Mouse (Mus musculus) heart, embryonic 16.5 days (tissue): ENCODE measurements at regions not wholly inside any gene's neighbourhood (a gene's known extent, or its start where the extent isn't known, plus 50 kb on each side); places are given as distances from the start of the nearest gene placed in this dataset.

Source experiments
- ATAC-seq: fragments of 200-750 bp; cut with Nextera tagmentation; replicated peaks from 2 replicates; pipeline ENCODE4 v1.8.0; 2017; ENCODE audit warnings: moderate number of reproducible peaks; ENCODE audit not compliant: insufficient read depth, low FRiP score; ENCODE audit errors: extremely low read depth
- H3K27ac ChIP-seq: fragments of 300-500 bp; sonication (generic); 2 replicates; pipeline ENCODE4 v1.5.1; 2014; ENCODE audit warnings: mild to moderate bottlenecking, low read length, control low read depth, moderate library complexity
- H3K27me3 ChIP-seq: fragments of 300-500 bp; sonication (generic); 2 replicates; pipeline ENCODE4 v1.6.1; 2014; ENCODE audit warnings: low read length, mixed read lengths; ENCODE audit not compliant: control insufficient read depth, insufficient read depth
- H3K36me3 ChIP-seq: fragments of 300-500 bp; sonication (generic); 2 replicates; pipeline ENCODE4 v1.6.1; 2014; ENCODE audit not compliant: control insufficient read depth, insufficient read depth
- H3K4me1 ChIP-seq: fragments of 300-500 bp; sonication (generic); 2 replicates; pipeline ENCODE4 v1.6.1; 2014; ENCODE audit warnings: low read length, mixed read lengths; ENCODE audit not compliant: control insufficient read depth, insufficient read depth
- H3K4me2 ChIP-seq: fragments of 300-500 bp; sonication (generic); 2 replicates; pipeline ENCODE4 v1.6.1; 2014; ENCODE audit warnings: low read depth, mild to moderate bottlenecking, control low read depth, low read length
- H3K4me3 ChIP-seq: fragments of 300-500 bp; sonication (generic); 2 replicates; pipeline ENCODE4 v1.5.1; 2014; ENCODE audit warnings: mild to moderate bottlenecking, control low read depth, low read length
- H3K9ac ChIP-seq: fragments of 300-500 bp; sonication (generic); 2 replicates; pipeline ENCODE4 v1.6.1; 2014; ENCODE audit warnings: low read length, control low read depth
- H3K9me3 ChIP-seq: fragments of 300-500 bp; sonication (generic); replicated peaks from 2 replicates; pipeline ENCODE4 v1.6.1; 2016; ENCODE audit warnings: low read length; ENCODE audit not compliant: control insufficient read depth
- WGBS: fragments of 180-500 bp; shearing (Covaris S2); extraction: QIAGEN DNeasy Blood & Tissue Kit; methylation state at CpG from one replicate; pipeline ENCODE4 v1.1.7; 2014; 5-methylcytosine and 5-hydroxymethylcytosine counted together

GRCm38 (mm10) chr13:16564988-16565387, 553.3 kb downstream of the Inhba start:
- Histone ChIP-seq H3K4me1 (no peaks in the 10 kb centered on the region), H3K4me3 (no peak overlapping the region), H3K27ac (no peak overlapping the region), H3K4me2 (no peak overlapping the region), H3K36me3 (no peaks in the 10 kb centered on the region), H3K9ac (no peak overlapping the region), H3K27me3 (no peaks in the 10 kb centered on the region), H3K9me3 (no peaks in the 10 kb centered on the region)
- WGBS: 71% methylated on average over 1 of the region's 1 CpGs
- ATAC-seq: no peak

GRCm38 (mm10) chr13:16574069-16574468, 562.4 kb downstream of the Inhba start:
- Histone ChIP-seq H3K27me3 (no peaks in the 10 kb centered on the region), H3K4me2 (no peak overlapping the region), H3K9me3 (no peaks in the 10 kb centered on the region), H3K9ac (no peak overlapping the region), H3K4me1 (no peaks in the 10 kb centered on the region), H3K27ac (no peak overlapping the region), H3K36me3 (no peaks in the 10 kb centered on the region), H3K4me3 (no peak overlapping the region)
- no peak for ATAC-seq
- WGBS: 24% methylated on average over 4 of the region's 4 CpGs

GRCm38 (mm10) chr13:16586286-16586685, 574.6 kb downstream of the Inhba start:
- Histone ChIP-seq H3K27ac (no peak overlapping the region), H3K4me1 (no peaks in the 10 kb centered on the region), H3K36me3 (no peaks in the 10 kb centered on the region), H3K4me3 (no peak overlapping the region), H3K27me3 (no peaks in the 10 kb centered on the region), H3K9ac (no peak overlapping the region), H3K4me2 (no peak overlapping the region), H3K9me3 (no peaks in the 10 kb centered on the region)
- ATAC-seq: no peak

- 87% methylated on average over 5 of the region's 5 CpGs for WGBS
- Histone ChIP-seq H3K9ac (no peak overlapping the region), H3K4me3 (no peak overlapping the region), H3K27me3 (no peaks in the 10 kb centered on the region), H3K36me3 (no peaks in the 10 kb centered on the region), H3K9me3 (no peaks in the 10 kb centered on the region), H3K4me1 (no peaks in the 10 kb centered on the region), H3K27ac (no peak overlapping the region), H3K4me2 (no peak overlapping the region)
- ATAC-seq: no peak
Observed at GRCm38 (mm10) chr13:16619755-16620154, 608.1 kb downstream of the Inhba start.

- 75% methylated on average over 4 of the region's 4 CpGs for WGBS
- Histone ChIP-seq H3K27ac (no peak overlapping the region), H3K4me3 (no peak overlapping the region), H3K4me2 (no peak overlapping the region), H3K9ac (no peak overlapping the region), H3K27me3 (no peaks in the 10 kb centered on the region), H3K4me1 (no peaks in the 10 kb centered on the region), H3K36me3 (no peaks in the 10 kb centered on the region), H3K9me3 (no peaks in the 10 kb centered on the region)
- no peak for ATAC-seq
Observed at GRCm38 (mm10) chr13:16626584-16626983, 614.9 kb downstream of the Inhba start.

GRCm38 (mm10) chr13:16633445-16634092, 621.9 kb downstream of the Inhba start:
- WGBS: 65% methylated on average over 5 of the region's 5 CpGs
- Histone ChIP-seq H3K4me1 (no peaks in the 10 kb centered on the region), H3K9ac (no peak overlapping the region), H3K9me3 (no peaks in the 10 kb centered on the region), H3K4me2 (no peak overlapping the region), H3K4me3 (no peak overlapping the region), H3K27me3 (no peaks in the 10 kb centered on the region), H3K36me3 (no peaks in the 10 kb centered on the region), H3K27ac (no peak overlapping the region)
- ATAC-seq: no peak

GRCm38 (mm10) chr13:16636251-16636650, 624.6 kb downstream of the Inhba start:
- Histone ChIP-seq H3K9ac (no peak overlapping the region), H3K27me3 (no peaks in the 10 kb centered on the region), H3K36me3 (no peaks in the 10 kb centered on the region), H3K27ac (no peak overlapping the region), H3K9me3 (no peaks in the 10 kb centered on the region), H3K4me1 (no peaks in the 10 kb centered on the region), H3K4me3 (no peak overlapping the region), H3K4me2 (no peak overlapping the region)
- ATAC-seq: no peak
- WGBS: 71% methylated on average over 2 of the region's 2 CpGs

- no peak for ATAC-seq
- Histone ChIP-seq H3K27me3 (no peaks in the 10 kb centered on the region), H3K4me1 (no peaks in the 10 kb centered on the region), H3K9me3 (no peaks in the 10 kb centered on the region), H3K27ac (no peak overlapping the region), H3K36me3 (no peaks in the 10 kb centered on the region), H3K4me3 (no peak overlapping the region), H3K9ac (no peak overlapping the region), H3K4me2 (no peak overlapping the region)
- 53% methylated on average over 3 of the region's 3 CpGs for WGBS
Observed at GRCm38 (mm10) chr13:16641611-16642449, 630.2 kb downstream of the Inhba start.

GRCm38 (mm10) chr13:16642450-16642994, 630.9 kb downstream of the Inhba start:
- Histone ChIP-seq H3K4me2 (no peak overlapping the region), H3K4me3 (no peak overlapping the region), H3K36me3 (no peaks in the 10 kb centered on the region), H3K27me3 (no peaks in the 10 kb centered on the region), H3K9me3 (no peaks in the 10 kb centered on the region), H3K9ac (no peak overlapping the region), H3K27ac (no peak overlapping the region), H3K4me1 (no peaks in the 10 kb centered on the region)
- 37% methylated on average over 6 of the region's 6 CpGs for WGBS
- no peak for ATAC-seq
